Mouse (Mus musculus) limb, embryonic 14.5 days (tissue): Measurements from ENCODE around the gene Rd3l. TPM values are rescaled to one million over a fixed set of nuclear protein-coding genes. Genes with fewer than 3 reads are reported as not detected.

Experiments
- ATAC-seq: fragments of 200-750 bp; cut with Nextera tagmentation; 2 replicates; pipeline ENCODE4 v1.8.0; 2017; ENCODE audit warnings: low read depth, moderate number of reproducible peaks, moderate TSS enrichment; ENCODE audit not compliant: low FRiP score
- DNase-seq: peaks from one replicate; pipeline ENCODE4 v3.0.0-alpha.2; 2015; ENCODE audit warnings: low spot score
- H3K27ac ChIP-seq: fragments of 300-500 bp; sonication (generic); replicated peaks from 2 replicates; pipeline ENCODE4 v1.5.1; 2014; ENCODE audit warnings: low read depth, mild to moderate bottlenecking, low read length, moderate library complexity, mixed read lengths
- H3K27me3 ChIP-seq: fragments of 300-500 bp; sonication (generic); 2 replicates; pipeline ENCODE4 v1.6.1; 2014; ENCODE audit warnings: low read length, mixed read lengths; ENCODE audit not compliant: control insufficient read depth, insufficient read depth
- H3K36me3 ChIP-seq: fragments of 300-500 bp; sonication (generic); 2 replicates; pipeline ENCODE4 v1.6.1; 2014; ENCODE audit warnings: mild to moderate bottlenecking, low read length, moderate library complexity, mixed read lengths; ENCODE audit not compliant: control insufficient read depth, insufficient read depth
- H3K4me1 ChIP-seq: fragments of 300-500 bp; sonication (generic); 2 replicates; pipeline ENCODE4 v1.6.1; 2014; ENCODE audit warnings: antibody characterized with exemption, low read length, mixed read lengths; ENCODE audit not compliant: control insufficient read depth, insufficient read depth
- H3K4me2 ChIP-seq: fragments of 300-500 bp; sonication (generic); replicated peaks from 2 replicates; pipeline ENCODE4 v1.6.1; 2014; ENCODE audit warnings: low read depth, mild to moderate bottlenecking, low read length, moderate library complexity; ENCODE audit not compliant: severe bottlenecking
- H3K4me3 ChIP-seq: fragments of 300-500 bp; sonication (generic); replicated peaks from 2 replicates; pipeline ENCODE4 v1.5.1; 2014; ENCODE audit warnings: low read length
- H3K9ac ChIP-seq: fragments of 300-500 bp; sonication (generic); 2 replicates; pipeline ENCODE4 v1.6.1; 2014; ENCODE audit warnings: mild to moderate bottlenecking, low read depth, low read length, moderate library complexity; ENCODE audit not compliant: severe bottlenecking
- H3K9me3 ChIP-seq: fragments of 300-500 bp; sonication (generic); 2 replicates; pipeline ENCODE4 v1.6.1; 2016; ENCODE audit warnings: low read length; ENCODE audit not compliant: control insufficient read depth
- POLR2A ChIP-seq: fragments of 200-500 bp; IDR thresholded peaks from 2 replicates; pipeline ENCODE4 v1.8.0; 2012; ENCODE audit warnings: inconsistent platforms, mild to moderate bottlenecking, moderate library complexity, borderline replicate concordance; ENCODE audit not compliant: insufficient read depth, insufficient read length; ENCODE audit errors: extremely low read depth
- WGBS: fragments of 180-500 bp; shearing (Covaris S2); extraction: QIAGEN DNeasy Blood & Tissue Kit; methylation state at CpG from one replicate; pipeline ENCODE4 v1.1.7; 2014; 5-methylcytosine and 5-hydroxymethylcytosine counted together
- polyA plus RNA-seq, 2 experiments: library from polyadenylated mRNA; depleted of rRNA in 1 of 2; stranded (reverse) in 1 of 2; unstranded in 1 of 2; fragments of >200 nt; fragmentation: Nextera tagmentation in 1 of 2; extraction: Ambion mirVana in 1 of 2; gene quantifications; 2 replicates each; pipeline versions ENCODE4 v1.2.1 to v1.2.3; 2012 to 2014

Rd3l gene
- polyA plus RNA-seq, 2 experiments, result not detected

- DNase-seq (no peak), ATAC-seq (no peak)
- no peak overlapping the region for H3K4me3 ChIP-seq
- no peak overlapping the region for H3K4me2 ChIP-seq
- no peaks in the 10 kb centered on the region for H3K27me3 ChIP-seq
- WGBS, result 80% methylated on average over 2 of the region's 2 CpGs
- H3K9me3 ChIP-seq, result no peaks in the 10 kb centered on the region
- H3K4me1 ChIP-seq, result no peaks in the 10 kb centered on the region
- H3K36me3 ChIP-seq, result no peaks in the 10 kb centered on the region
- H3K9ac ChIP-seq, result no peak overlapping the region
- no peak for TF ChIP-seq POLR2A
- no peak overlapping the region for H3K27ac ChIP-seq
These were observed 42.2 kb upstream of the Rd3l start for GRCm38 (mm10) chr12:112023306-112023705.

GRCm38 (mm10) chr12:112016346-112016745 is 35.2 kb upstream of the Rd3l start:
- Histone ChIP-seq H3K4me2 (no peak overlapping the region), H3K9me3 (no peaks in the 10 kb centered on the region), H3K36me3 (no peaks in the 10 kb centered on the region), H3K27ac (peak overlapping the region; percentile 50; the same call in 1 of the 2 replicates), H3K9ac (no peak overlapping the region), H3K4me1 (peaks cover 4% of the 10 kb centered on the region; the same call in 1 of the 2 replicates), H3K4me3 (no peak overlapping the region), H3K27me3 (no peaks in the 10 kb centered on the region)
- TF ChIP-seq POLR2A, result no peak
- DNase-seq, result peak; percentile 49
- WGBS, result 15% methylated on average over 4 of the region's 4 CpGs
- ATAC-seq, result 0 out of 2 replicates have a peak, but pooled peaks have one; percentile 34

- ATAC-seq (no peak), DNase-seq (no peak)
- H3K4me1 ChIP-seq, result peaks cover 4% of the 10 kb centered on the region; the same call in 1 of the 2 replicates
- H3K27ac ChIP-seq, result no peak overlapping the region
- no peaks in the 10 kb centered on the region for H3K9me3 ChIP-seq
- H3K9ac ChIP-seq, result no peak overlapping the region
- no peaks in the 10 kb centered on the region for H3K36me3 ChIP-seq
- WGBS, result 30% methylated on average over 14 of the region's 14 CpGs
- H3K4me3 ChIP-seq, result 0 out of 2 replicates have a peak overlapping the region, but pooled peaks have one; percentile 11
- H3K27me3 ChIP-seq, result no peaks in the 10 kb centered on the region
- no peak for TF ChIP-seq POLR2A
- peak overlapping the region; percentile 42; the same call in 1 of the 2 replicates for H3K4me2 ChIP-seq
These were observed 32.2 kb upstream of the Rd3l start for GRCm38 (mm10) chr12:112013271-112013801.

- H3K27ac ChIP-seq, result no peak overlapping the region
These were observed 31.6 kb upstream of the Rd3l start for GRCm38 (mm10) chr12:112012511-112013270.

GRCm38 (mm10) chr12:112001223-112001622 is 20.1 kb upstream of the Rd3l start:
- H3K4me1 ChIP-seq, result no peaks in the 10 kb centered on the region
- H3K27me3 ChIP-seq, result no peaks in the 10 kb centered on the region
- no peak overlapping the region for H3K4me2 ChIP-seq
- DNase-seq (peak; percentile 88), ATAC-seq (peak; percentile 63)
- no peak for TF ChIP-seq POLR2A
- no peaks in the 10 kb centered on the region for H3K36me3 ChIP-seq
- H3K9me3 ChIP-seq, result no peaks in the 10 kb centered on the region
- no peak overlapping the region for H3K9ac ChIP-seq
- WGBS, result 19% methylated on average over 8 of the region's 8 CpGs
- no peak overlapping the region for H3K27ac ChIP-seq
- no peak overlapping the region for H3K4me3 ChIP-seq

More at GRCm38 (mm10) chr12:112012511-112013270, 31.6 kb upstream of the Rd3l start:
- Histone ChIP-seq H3K4me2 (peak overlapping the region; percentile 42; the same call in 1 of the 2 replicates), H3K4me3 (0 out of 2 replicates have a peak overlapping the region, but pooled peaks have one; percentile 11), H3K36me3 (no peaks in the 10 kb centered on the region), H3K9ac (no peak overlapping the region), H3K27me3 (no peaks in the 10 kb centered on the region), H3K4me1 (peaks cover 4% of the 10 kb centered on the region; the same call in 1 of the 2 replicates), H3K9me3 (no peaks in the 10 kb centered on the region)
- DNase-seq (peak; percentile 42), ATAC-seq (peak; percentile 84)
- TF ChIP-seq POLR2A, result no peak
- 39% methylated on average over 12 of the region's 12 CpGs for WGBS
